Mouse (Mus musculus) cerebellum, adult 2 months (tissue): ENCODE results near the gene Adgre4.

Experiments used
- CTCF ChIP-seq: fragments of 200-500 bp; IDR thresholded peaks from 2 replicates; pipeline ENCODE4 v1.5.1; 2011; ENCODE audit warnings: low read depth, mild to moderate bottlenecking, control low read depth, low read length, moderate library complexity, borderline replicate concordance; ENCODE audit not compliant: insufficient read depth
- POLR2A ChIP-seq: fragments of 200-500 bp; IDR thresholded peaks from 2 replicates; pipeline ENCODE4 v1.6.1; 2011; ENCODE audit warnings: low read length, control low read depth, borderline replicate concordance; ENCODE audit not compliant: insufficient read depth

DNA sequence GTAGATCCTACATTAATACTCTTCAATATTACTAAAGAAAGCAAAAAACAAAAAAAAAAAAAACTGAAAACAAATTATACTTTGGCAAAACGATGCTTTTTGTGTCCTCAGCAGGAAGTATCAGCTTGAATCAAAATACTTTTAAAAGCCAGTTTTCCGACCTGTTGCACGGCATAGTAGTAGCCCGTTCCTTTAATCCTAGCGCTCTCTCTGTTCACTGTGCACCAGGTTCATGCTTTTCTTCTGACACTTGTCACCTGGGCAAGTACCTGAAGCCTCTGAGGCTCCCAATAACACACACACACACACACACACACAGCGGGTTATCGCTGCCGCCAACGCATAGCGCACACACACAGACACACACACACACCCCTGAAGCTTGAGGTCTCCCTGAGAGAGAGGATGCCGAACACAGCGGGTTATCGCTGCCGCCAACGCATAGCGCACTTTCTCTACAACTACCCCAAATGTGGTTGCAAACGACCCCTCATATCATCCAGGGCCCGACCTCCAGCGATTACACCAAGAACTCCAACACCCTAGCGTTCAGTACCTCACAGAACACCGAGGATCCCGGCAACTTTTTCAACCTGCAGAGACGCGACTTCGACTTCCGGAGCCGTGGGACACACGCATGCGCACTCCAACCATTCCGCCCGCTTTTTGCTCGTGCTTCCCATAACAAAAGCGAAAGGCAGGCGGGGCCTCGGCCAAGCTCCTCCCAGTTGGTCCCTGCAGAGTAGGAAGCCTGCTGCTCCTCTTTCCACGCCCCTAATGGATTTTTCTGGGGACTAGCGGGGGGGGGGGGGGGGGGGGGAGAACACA, 37.6 kb upstream of the Adgre4 start, which contains the start of gene Pot1b:
- TF ChIP-seq CTCF (no peak), POLR2A (peak; percentile 24; the same call in 1 of the 2 replicates)
